Mouse (Mus musculus) embryonic fibroblast, embryonic 13.5 days (primary cell): ENCODE results near the gene Fam19a3. TPM values are rescaled to one million over a fixed set of nuclear protein-coding genes. Genes with fewer than 3 reads are reported as not detected.

ENCODE experiments used
- H3K27ac ChIP-seq: 2 replicates; pipeline ENCODE4 v1.5.1; 2012; ENCODE audit warnings: low read length, control low read depth, inconsistent platforms; ENCODE audit not compliant: insufficient read depth
- H3K4me1 ChIP-seq: 2 replicates; pipeline ENCODE4 v1.6.1; 2011; ENCODE audit warnings: low read length; ENCODE audit not compliant: control insufficient read depth, insufficient read depth
- H3K4me3 ChIP-seq: 2 replicates; pipeline ENCODE4 v1.5.1; 2011; ENCODE audit warnings: mild to moderate bottlenecking, control low read depth, low read length; ENCODE audit not compliant: insufficient read depth
- CTCF ChIP-seq: IDR thresholded peaks from 2 replicates; pipeline ENCODE4 v1.5.1; 2011; ENCODE audit warnings: mild to moderate bottlenecking, control low read depth, low read length, moderate library complexity, borderline replicate concordance; ENCODE audit not compliant: insufficient read depth
- POLR2A ChIP-seq: IDR thresholded peaks from 2 replicates; pipeline ENCODE4 v1.6.1; 2011; ENCODE audit warnings: low read depth, mild to moderate bottlenecking, control low read depth, low read length, moderate library complexity
- polyA plus RNA-seq: library from polyadenylated mRNA; stranded (reverse); fragments of >200 nt; gene quantifications from 2 replicates; pipeline ENCODE4 v1.2.4, GENCODE M21; 2011; ENCODE audit warnings: low read depth; ENCODE audit not compliant: missing spikeins, insufficient read length

Gene Fam19a3
- polyA plus RNA-seq, 1 experiment: 0.32 TPM

- Histone ChIP-seq H3K4me1 (peaks cover 22% of the 10 kb centered on the region), H3K4me3 (no peak overlapping the region), H3K27ac (peak overlapping the region; percentile 29; the same call in 1 of the 2 replicates)
- no peak for TF ChIP-seq CTCF
Observed at GRCm38 (mm10) chr3:104793871-104794828, 12.5 kb upstream of the Fam19a3 start.

- peaks cover 22% of the 10 kb centered on the region for H3K4me1 ChIP-seq
- H3K4me3 ChIP-seq: no peak overlapping the region
- no peak overlapping the region for H3K27ac ChIP-seq
- no peak for TF ChIP-seq POLR2A
- TF ChIP-seq CTCF: no peak
Observed at GRCm38 (mm10) chr3:104792360-104793270, 11.0 kb upstream of the Fam19a3 start.

- Histone ChIP-seq H3K4me3 (peak overlapping the region; percentile 99; the same call in 1 of the 2 replicates), H3K27ac (no peak overlapping the region), H3K4me1 (peaks cover 22% of the 10 kb centered on the region)
- TF ChIP-seq POLR2A: no peak
- no peak for TF ChIP-seq CTCF
Observed at GRCm38 (mm10) chr3:104791671-104792070, 10.0 kb upstream of the Fam19a3 start.

- peak; percentile 3; the same call in 1 of the 2 replicates for TF ChIP-seq POLR2A
- no peak for TF ChIP-seq CTCF
- Histone ChIP-seq H3K4me3 (peak overlapping the region; percentile 99), H3K4me1 (peaks cover 22% of the 10 kb centered on the region), H3K27ac (peak overlapping the region; percentile 89)
Observed at GRCm38 (mm10) chr3:104791017-104791416, 9.4 kb upstream of the Fam19a3 start.

- peaks cover 18% of the 10 kb centered on the region for H3K4me1 ChIP-seq
- H3K4me3 ChIP-seq: peak overlapping the region; percentile 99
- TF ChIP-seq CTCF (no peak), POLR2A (peak; percentile 84)
- H3K27ac ChIP-seq: peak overlapping the region; percentile 89
Observed at GRCm38 (mm10) chr3:104790401-104790937, 8.8 kb upstream of the Fam19a3 start.

GRCm38 (mm10) chr3:104789822-104790221 lies 8.2 kb upstream of the Fam19a3 start:
- peak overlapping the region; percentile 89 for H3K27ac ChIP-seq
- H3K4me3 ChIP-seq: peak overlapping the region; percentile 99
- H3K4me1 ChIP-seq: peaks cover 17% of the 10 kb centered on the region
- TF ChIP-seq POLR2A (no peak), CTCF (no peak)

- Histone ChIP-seq H3K4me3 (peak overlapping the region; percentile 99), H3K4me1 (peaks cover 17% of the 10 kb centered on the region), H3K27ac (peak overlapping the region; percentile 89)
- TF ChIP-seq CTCF: no peak
- no peak; the same call in 1 of the 2 replicates for TF ChIP-seq POLR2A
Observed at GRCm38 (mm10) chr3:104789312-104789605, 7.6 kb upstream of the Fam19a3 start.

- Histone ChIP-seq H3K4me3 (peak overlapping the region; percentile 99), H3K4me1 (peaks cover 15% of the 10 kb centered on the region), H3K27ac (peak overlapping the region; percentile 89)
- TF ChIP-seq POLR2A (peak; percentile 89), CTCF (peak; percentile 74)
Observed at GRCm38 (mm10) chr3:104788561-104789311, 7.1 kb upstream of the Fam19a3 start.

GRCm38 (mm10) chr3:104788075-104788474 lies 6.4 kb upstream of the Fam19a3 start, which contains the start of gene Rhoc:
Rhoc (plus strand) TSS chr3:104788375.
- H3K4me3 ChIP-seq: peak within 1 kb of the TSS; percentile 99
- peaks cover 14% of the 10 kb centered on the region for H3K4me1 ChIP-seq
- H3K27ac ChIP-seq: peak within 1 kb of the TSS; percentile 89
- TF ChIP-seq POLR2A (no peak), CTCF (no peak)
